20 mouse cellular contexts compared by ENCODE assay signal in genomic region chr7:130894931-130895617, GRCm38 (mm10). TPM values are rescaled to one million over a fixed set of nuclear protein-coding genes. Genes with fewer than 3 reads are reported as not detected.
DNase-seq lines count a peak whose midpoint lies in the region; ATAC-seq lines count a peak whose summit lies in the region.
"Had no signal": no experiment of that assay in that cellular context is flagged by ENCODE, and none has a peak within 500 bp of the region (broad histone marks: within the 10 kb centered on the region; RNA-seq: fewer than 3 reads in every experiment).

No protein-coding gene starts in this region.

- no peak overlapping the region for H3K9ac ChIP-seq in kidney, embryonic 14.5 days (ENCODE audit: low read depth, low read length)
- H3K9ac ChIP-seq: hindbrain, embryonic 15.5 days; lung, embryonic 14.5 days; midbrain, embryonic 12.5 days had no signal

- no peaks in the 10 kb centered on the region for H3K9me3 ChIP-seq in kidney, embryonic 14.5 days (ENCODE audit: control insufficient read depth, low read length)
- H3K9me3 ChIP-seq: heart, embryonic 10.5 days; hindbrain, embryonic 15.5 days; limb, embryonic 10.5 days; midbrain, embryonic 12.5 days had no signal

- peak; percentile 68 for DNase-seq in kidney, adult 11 months
- peak; percentile 41 for DNase-seq in Muller cell, postnatal 12 days (ENCODE audit: inconsistent ontology term)
- peak; percentile 45 to 60 for DNase-seq in cerebellum, postnatal 25 days
- DNase-seq in kidney, postnatal 14 days, result peak; percentile 60
- no peak for DNase-seq in urinary bladder, postnatal 14 days (ENCODE audit: low spot score)
- no peak for DNase-seq in left cerebral cortex, adult 8-10 months (ENCODE audit: low spot score in 2 of 2)
- DNase-seq: adrenal gland, postnatal 36 days; B cell, adult 2 months; heart, postnatal 10 days; layer of hippocampus, postnatal 36 days; lung, embryonic 14.5 days; lung, postnatal 4 days had no signal

- H3K4me3 ChIP-seq in kidney, embryonic 14.5 days (ENCODE audit: low read length), result no peak overlapping the region
- H3K4me3 ChIP-seq: heart, embryonic 10.5 days; hindbrain, embryonic 15.5 days; limb, embryonic 10.5 days; midbrain, embryonic 12.5 days had no signal

- no peak overlapping the region for H3K4me2 ChIP-seq in kidney, embryonic 14.5 days (replicated peaks; ENCODE audit: low read depth, low read length)
- H3K4me2 ChIP-seq: hindbrain, embryonic 15.5 days; liver, embryonic 11.5 days; lung, embryonic 14.5 days; midbrain, embryonic 12.5 days had no signal

- H3K36me3 ChIP-seq in kidney, embryonic 14.5 days (ENCODE audit: control insufficient read depth, insufficient read depth, low read length), result peaks cover 20% of the 10 kb centered on the region

- 52% methylated on average over 9 of the region's 9 CpGs for WGBS in kidney, embryonic 14.5 days

- ATAC-seq in kidney, embryonic 14.5 days (ENCODE audit: low FRiP score, low TSS enrichment), result no peak
- no peak for ATAC-seq in megakaryocyte-erythroid progenitor cell, adult 5-6 weeks (replicated peaks; ENCODE audit: low FRiP score, low TSS enrichment, poor library complexity, severe bottlenecking)
- ATAC-seq: forebrain, embryonic 14.5 days had no signal

- no peak overlapping the region for H3K27ac ChIP-seq in kidney, embryonic 14.5 days (ENCODE audit: low read depth, low read length)
- H3K27ac ChIP-seq: heart, embryonic 10.5 days; hindbrain, embryonic 15.5 days; limb, embryonic 10.5 days; midbrain, embryonic 12.5 days had no signal

- H3K4me1 ChIP-seq in kidney, embryonic 14.5 days (ENCODE audit: control insufficient read depth, insufficient read depth, low read length), result no peaks in the 10 kb centered on the region
- H3K4me1 ChIP-seq: hindbrain, embryonic 15.5 days had no signal

- H3K27me3 ChIP-seq in kidney, embryonic 14.5 days (ENCODE audit: control insufficient read depth, insufficient read depth, low read length), result no peaks in the 10 kb centered on the region
- H3K27me3 ChIP-seq: hindbrain, embryonic 15.5 days; midbrain, embryonic 12.5 days had no signal

RNA-seq across cellular contexts. Expression of gene Plekha1, which starts 29.5 kb away (rescaled TPM):
- polyA plus RNA-seq in kidney, embryonic 14.5 days (2014; fragmentation: Nextera tagmentation; extraction: Ambion mirVana), result 36.7 and 72.9 TPM in 2 replicates
- total RNA-seq in megakaryocyte-erythroid progenitor cell, adult 5-6 weeks (2014; fragmentation: Nextera tagmentation), result 1.2 and 5.4 TPM in 2 replicates
- total RNA-seq in megakaryocyte-erythroid progenitor cell, adult 5-6 weeks (2017), result 3.0 and 5.8 TPM in 2 replicates
- 100 to 1,000 TPM in 1 of 4 experiments, 10 to 100 TPM in 3; 94.6 to 101 (median 96.9) TPM for total RNA-seq in left cerebral cortex, adult 8-10 months (2022)

RNA-seq across cellular contexts. Expression of gene Htra1, which starts 40.8 kb away (rescaled TPM):
- polyA plus RNA-seq in kidney, embryonic 14.5 days (2014; fragmentation: Nextera tagmentation; extraction: Ambion mirVana), result 2.0 and 3.0 TPM in 2 replicates
- 0.45 TPM in 1 of 2 replicates, not detected in the other for total RNA-seq in megakaryocyte-erythroid progenitor cell, adult 5-6 weeks (2014; fragmentation: Nextera tagmentation)
- not detected in 2 replicates for total RNA-seq in megakaryocyte-erythroid progenitor cell, adult 5-6 weeks (2017)
- total RNA-seq in left cerebral cortex, adult 8-10 months (2022), result 100 to 1,000 TPM; 156 to 180 (median 161) TPM

Comparison
In these comparisons a context has a peak if more than half of its experiments do, and no peak if none do; other contexts are left out.
1. DNase-seq: peak in kidney, adult 11 months (single experiment), Muller cell, postnatal 12 days (single experiment), cerebellum, postnatal 25 days (2 of 2) and kidney, postnatal 14 days (single experiment); none in urinary bladder, postnatal 14 days (single experiment) and left cerebral cortex, adult 8-10 months (0 of 2).
2. RNA of gene Plekha1, which starts 29.5 kb away (total RNA-seq): 94.6 to 101 TPM in left cerebral cortex, adult 8-10 months; 1.2 to 5.8 TPM in megakaryocyte-erythroid progenitor cell, adult 5-6 weeks; every median in the first group is over 10 times any median in the second.
3. RNA of gene Htra1, which starts 40.8 kb away (total RNA-seq): 156 to 180 TPM in left cerebral cortex, adult 8-10 months; 0.45 TPM in megakaryocyte-erythroid progenitor cell, adult 5-6 weeks; every median in the first group is over 100 times any median in the second.